Mouse (Mus musculus): Measurements from ENCODE around the gene Kcnc1. TPM values are rescaled to one million over a fixed set of nuclear protein-coding genes. Genes with fewer than 3 reads are reported as not detected.

The Kcnc1 gene
- polyA plus RNA-seq, 1 experiment from 2014 or later: not detected

GRCm38 (mm10) chr7:46462287-46462686, 66.0 kb downstream of the Kcnc1 start:
- peaks cover 6 to 9% of the 10 kb centered on the region in 2 experiments; a peak in 3 of 4 replicates for H3K4me1 ChIP-seq (ENCODE audit: control insufficient read depth in 2 of 2, insufficient read depth in 2 of 2, low read length in 2 of 2)

DNA sequence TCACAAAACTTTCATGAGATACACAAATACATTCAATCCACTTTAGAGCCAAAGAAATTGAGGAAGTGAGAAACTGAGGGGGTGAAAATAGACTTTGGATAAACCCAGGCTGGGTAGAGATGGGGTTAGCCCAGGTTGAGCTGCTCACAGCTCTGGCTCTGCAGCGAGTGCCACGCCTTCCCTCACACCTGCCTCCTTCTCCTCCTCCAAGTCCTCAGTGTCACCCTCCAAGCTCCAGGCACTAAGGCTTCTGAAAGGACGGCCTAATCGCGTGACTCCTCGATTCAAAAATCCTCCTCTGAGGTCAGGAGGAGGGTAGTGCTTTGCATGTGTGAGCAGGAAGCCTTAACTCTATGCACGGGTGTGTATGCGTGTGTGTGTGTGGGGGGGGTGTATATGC, 66.8 kb downstream of the Kcnc1 start:
- Histone ChIP-seq H3K4me2 (ENCODE audit: low read length) (no peak overlapping the region), H3K27ac (replicated peaks in 1 of 2; ENCODE audit: control insufficient read depth in 1 of 2, insufficient read depth in 1 of 2, low read depth in 2 of 2, low read length in 2 of 2) (no peak overlapping the region), H3K4me3 (ENCODE audit: control insufficient read depth in 1 of 2, insufficient read depth in 1 of 2, low read depth in 1 of 2, low read length in 2 of 2) (no peak overlapping the region), H3K4me1 (ENCODE audit: control insufficient read depth in 2 of 2, insufficient read depth in 2 of 2, low read length in 2 of 2) (peaks cover 6 to 9% of the 10 kb centered on the region in 2 experiments; a peak in 3 of 4 replicates), H3K27me3 (ENCODE audit: control insufficient read depth, insufficient read depth, low read length) (no peaks in the 10 kb centered on the region), H3K36me3 (ENCODE audit: control insufficient read depth, insufficient read depth, low read length) (no peaks in the 10 kb centered on the region), H3K9ac (ENCODE audit: low read length) (no peak overlapping the region), H3K9me3 (ENCODE audit: control insufficient read depth, low read length) (no peaks in the 10 kb centered on the region)
- WGBS: 78% methylated on average over 8 of the region's 8 CpGs
- no peak for ATAC-seq (ENCODE audit: insufficient number of reproducible peaks, insufficient read depth, low FRiP score, low read depth)

More at GRCm38 (mm10) chr7:46462287-46462686, 66.0 kb downstream of the Kcnc1 start:
- Histone ChIP-seq H3K36me3 (ENCODE audit: control insufficient read depth, insufficient read depth, low read length) (no peaks in the 10 kb centered on the region), H3K4me3 (ENCODE audit: control insufficient read depth in 1 of 2, insufficient read depth in 1 of 2, low read depth in 1 of 2, low read length in 2 of 2) (no peak overlapping the region), H3K27ac (replicated peaks in 1 of 2; ENCODE audit: control insufficient read depth in 1 of 2, insufficient read depth in 1 of 2, low read depth in 2 of 2, low read length in 2 of 2) (no peak overlapping the region), H3K4me2 (ENCODE audit: low read length) (no peak overlapping the region), H3K27me3 (ENCODE audit: control insufficient read depth, insufficient read depth, low read length) (no peaks in the 10 kb centered on the region), H3K9me3 (ENCODE audit: control insufficient read depth, low read length) (no peaks in the 10 kb centered on the region), H3K9ac (ENCODE audit: low read length) (no peak overlapping the region)
- no peak for ATAC-seq (ENCODE audit: insufficient number of reproducible peaks, insufficient read depth, low FRiP score, low read depth)
- 59% methylated on average over 8 of the region's 8 CpGs for WGBS

GRCm38 (mm10) chr7:46466422-46466981, 70.2 kb downstream of the Kcnc1 start:
- H3K27ac ChIP-seq (replicated peaks in 1 of 2; ENCODE audit: control insufficient read depth in 1 of 2, insufficient read depth in 1 of 2, low read depth in 2 of 2, low read length in 2 of 2): no peak overlapping the region

DNA sequence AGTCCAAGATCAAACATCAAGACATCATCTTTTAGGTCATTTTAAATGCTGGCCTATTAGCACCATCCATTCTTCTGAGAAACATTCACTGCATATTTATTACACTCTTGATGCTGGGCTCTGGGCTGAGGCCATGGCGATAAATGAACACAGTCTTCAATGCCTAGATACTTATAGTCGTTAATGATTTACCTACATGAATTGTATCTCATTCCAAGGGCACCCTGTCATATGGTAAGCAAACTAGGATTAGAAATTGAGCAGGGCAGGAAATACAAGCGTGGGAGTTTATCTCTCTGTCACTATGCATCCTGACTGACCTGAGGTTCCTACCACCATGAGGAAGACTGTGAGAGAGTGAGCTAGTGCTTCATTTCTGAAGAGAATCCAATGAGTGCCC, 73.2 kb downstream of the Kcnc1 start:
- Histone ChIP-seq H3K9ac (ENCODE audit: low read length) (no peak overlapping the region), H3K27ac (replicated peaks in 1 of 2; ENCODE audit: control insufficient read depth in 1 of 2, insufficient read depth in 1 of 2, low read depth in 2 of 2, low read length in 2 of 2) (no peak overlapping the region), H3K4me2 (ENCODE audit: low read length) (no peak overlapping the region), H3K4me3 (ENCODE audit: control insufficient read depth in 1 of 2, insufficient read depth in 1 of 2, low read depth in 1 of 2, low read length in 2 of 2) (no peak overlapping the region), H3K27me3 (ENCODE audit: control insufficient read depth, insufficient read depth, low read length) (no peaks in the 10 kb centered on the region), H3K9me3 (ENCODE audit: control insufficient read depth, low read length) (no peaks in the 10 kb centered on the region), H3K36me3 (ENCODE audit: control insufficient read depth, insufficient read depth, low read length) (no peaks in the 10 kb centered on the region), H3K4me1 (ENCODE audit: control insufficient read depth in 2 of 2, insufficient read depth in 2 of 2, low read length in 2 of 2) (peaks cover 22 to 30% of the 10 kb centered on the region in 2 experiments)
- no peak for ATAC-seq (ENCODE audit: insufficient number of reproducible peaks, insufficient read depth, low FRiP score, low read depth)
- 74% methylated on average over 3 of the region's 3 CpGs for WGBS

More at GRCm38 (mm10) chr7:46466422-46466981, 70.2 kb downstream of the Kcnc1 start:
- ATAC-seq (ENCODE audit: insufficient number of reproducible peaks, insufficient read depth, low FRiP score, low read depth): no peak
- no peaks in the 10 kb centered on the region for H3K9me3 ChIP-seq (ENCODE audit: control insufficient read depth, low read length)
- peaks cover 12 to 16% of the 10 kb centered on the region in 2 experiments for H3K4me1 ChIP-seq (ENCODE audit: control insufficient read depth in 2 of 2, insufficient read depth in 2 of 2, low read length in 2 of 2)
- H3K9ac ChIP-seq (ENCODE audit: low read length): no peak overlapping the region
- H3K4me3 ChIP-seq (ENCODE audit: control insufficient read depth in 1 of 2, insufficient read depth in 1 of 2, low read depth in 1 of 2, low read length in 2 of 2): no peak overlapping the region
- WGBS: 29% methylated on average over 7 of the region's 7 CpGs
- no peak overlapping the region for H3K4me2 ChIP-seq (ENCODE audit: low read length)
- no peaks in the 10 kb centered on the region for H3K27me3 ChIP-seq (ENCODE audit: control insufficient read depth, insufficient read depth, low read length)
- no peaks in the 10 kb centered on the region for H3K36me3 ChIP-seq (ENCODE audit: control insufficient read depth, insufficient read depth, low read length)

- 34% methylated on average over 7 of the region's 7 CpGs for WGBS
- ATAC-seq (ENCODE audit: insufficient number of reproducible peaks, insufficient read depth, low FRiP score, low read depth): no peak
- H3K4me2 ChIP-seq (ENCODE audit: low read length): no peak overlapping the region
Observed at GRCm38 (mm10) chr7:46471054-46471737, 74.9 kb downstream of the Kcnc1 start.

DNA sequence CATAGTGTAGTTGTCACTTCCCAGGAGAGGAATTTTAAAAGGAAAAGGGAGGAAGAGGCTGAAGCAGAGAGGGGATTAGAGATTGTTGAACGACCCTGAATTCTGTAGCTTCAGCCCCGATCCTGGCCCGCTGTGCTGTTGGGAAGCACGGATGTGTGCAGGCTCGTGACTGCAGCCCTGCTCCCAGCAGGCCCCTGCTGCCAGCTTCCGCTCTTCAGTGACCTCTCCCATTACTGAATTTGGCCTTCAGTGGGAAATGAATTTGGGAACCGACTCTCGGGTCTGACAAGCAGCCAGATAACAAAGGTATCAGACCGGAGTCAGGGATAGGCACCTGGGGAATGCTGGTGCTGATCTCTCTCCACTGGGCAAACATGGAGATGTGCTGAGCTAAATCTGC, 76.8 kb downstream of the Kcnc1 start:
- H3K4me2 ChIP-seq (ENCODE audit: low read length): no peak overlapping the region
- ATAC-seq (ENCODE audit: insufficient number of reproducible peaks, insufficient read depth, low FRiP score, low read depth): no peak
- no peak overlapping the region for H3K9ac ChIP-seq (ENCODE audit: low read length)
- no peak overlapping the region for H3K27ac ChIP-seq (replicated peaks in 1 of 2; ENCODE audit: control insufficient read depth in 1 of 2, insufficient read depth in 1 of 2, low read depth in 2 of 2, low read length in 2 of 2)
- H3K9me3 ChIP-seq (ENCODE audit: control insufficient read depth, low read length): no peaks in the 10 kb centered on the region
- WGBS: 24% methylated on average over 9 of the region's 9 CpGs
- no peak overlapping the region for H3K4me3 ChIP-seq (ENCODE audit: control insufficient read depth in 1 of 2, insufficient read depth in 1 of 2, low read depth in 1 of 2, low read length in 2 of 2)
- H3K27me3 ChIP-seq (ENCODE audit: control insufficient read depth, insufficient read depth, low read length): no peaks in the 10 kb centered on the region
- no peaks in the 10 kb centered on the region for H3K36me3 ChIP-seq (ENCODE audit: control insufficient read depth, insufficient read depth, low read length)
- peaks cover 18 to 25% of the 10 kb centered on the region in 2 experiments for H3K4me1 ChIP-seq (ENCODE audit: control insufficient read depth in 2 of 2, insufficient read depth in 2 of 2, low read length in 2 of 2)

More at GRCm38 (mm10) chr7:46471054-46471737, 74.9 kb downstream of the Kcnc1 start:
- Histone ChIP-seq H3K27me3 (ENCODE audit: control insufficient read depth, insufficient read depth, low read length) (no peaks in the 10 kb centered on the region), H3K9ac (ENCODE audit: low read length) (no peak overlapping the region), H3K27ac (replicated peaks in 1 of 2; ENCODE audit: control insufficient read depth in 1 of 2, insufficient read depth in 1 of 2, low read depth in 2 of 2, low read length in 2 of 2) (no peak overlapping the region), H3K36me3 (ENCODE audit: control insufficient read depth, insufficient read depth, low read length) (no peaks in the 10 kb centered on the region), H3K9me3 (ENCODE audit: control insufficient read depth, low read length) (no peaks in the 10 kb centered on the region), H3K4me1 (ENCODE audit: control insufficient read depth in 2 of 2, insufficient read depth in 2 of 2, low read length in 2 of 2) (peaks cover 24 to 33% of the 10 kb centered on the region in 2 experiments), H3K4me3 (ENCODE audit: control insufficient read depth in 1 of 2, insufficient read depth in 1 of 2, low read depth in 1 of 2, low read length in 2 of 2) (no peak overlapping the region)

DNA sequence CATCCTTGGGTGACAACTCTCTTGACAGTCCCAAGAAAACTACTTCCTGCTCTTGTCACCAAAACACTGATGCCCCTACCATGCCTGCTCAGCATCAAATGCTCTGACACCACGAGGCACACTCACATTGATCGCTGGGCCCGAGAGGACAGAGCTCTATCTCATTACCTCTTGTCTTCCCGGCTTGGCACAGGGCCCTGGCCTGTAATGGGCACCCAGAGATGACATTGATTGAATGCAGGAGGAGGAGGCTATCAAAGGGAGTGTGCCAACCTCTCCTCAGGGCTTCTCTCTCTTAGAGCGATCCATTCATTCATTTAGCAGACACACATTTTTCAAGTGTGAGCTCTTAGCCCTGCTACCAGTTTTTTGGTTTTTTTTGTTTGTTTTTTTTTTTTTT, 79.2 kb downstream of the Kcnc1 start:
- WGBS: 29% methylated on average over 5 of the region's 5 CpGs
- H3K9ac ChIP-seq (ENCODE audit: low read length): no peak overlapping the region
- no peak for ATAC-seq (ENCODE audit: insufficient number of reproducible peaks, insufficient read depth, low FRiP score, low read depth)

More for the DNA sequence above, 79.2 kb downstream of the Kcnc1 start:
- H3K4me2 ChIP-seq (ENCODE audit: low read length): no peak overlapping the region
- no peak overlapping the region for H3K4me3 ChIP-seq (ENCODE audit: control insufficient read depth in 1 of 2, insufficient read depth in 1 of 2, low read depth in 1 of 2, low read length in 2 of 2)
- peaks cover 23 to 25% of the 10 kb centered on the region in 2 experiments for H3K4me1 ChIP-seq (ENCODE audit: control insufficient read depth in 2 of 2, insufficient read depth in 2 of 2, low read length in 2 of 2)
- no peaks in the 10 kb centered on the region for H3K27me3 ChIP-seq (ENCODE audit: control insufficient read depth, insufficient read depth, low read length)
- H3K27ac ChIP-seq (replicated peaks in 1 of 2; ENCODE audit: control insufficient read depth in 1 of 2, insufficient read depth in 1 of 2, low read depth in 2 of 2, low read length in 2 of 2): no peak overlapping the region
- no peaks in the 10 kb centered on the region for H3K9me3 ChIP-seq (ENCODE audit: control insufficient read depth, low read length)
- no peaks in the 10 kb centered on the region for H3K36me3 ChIP-seq (ENCODE audit: control insufficient read depth, insufficient read depth, low read length)
